Mouse (Mus musculus) lung, postnatal 36 days (tissue): ENCODE measurements around the gene Cask.
A peak's percentile ranks its signal among the peaks of the same experiment; 100 is the strongest.
"Not testable (repeated sequence)": the region's sequence is repeated elsewhere in the genome, so short reads cannot be mapped to it uniquely, and the experiment has no call there.

ENCODE experiments used
- DNase-seq: peaks from one replicate; pipeline ENCODE4 v3.0.0; 2022; ENCODE audit warnings: mixed read lengths

The Cask gene

GRCm38 (mm10) chrX:13851285-13851684 lies at the start of gene Cask:
Gene Cask, minus strand, starts transcription at chrX:13851367.
- DNase-seq: peak; percentile 75

- DNase-seq: no peak
Observed at GRCm38 (mm10) chrX:13889976-13890375, 38.8 kb upstream of the Cask start.

- no peak for DNase-seq
Observed at GRCm38 (mm10) chrX:13884348-13884747, 33.2 kb upstream of the Cask start.

GRCm38 (mm10) chrX:13881969-13882368 lies 30.8 kb upstream of the Cask start:
- DNase-seq: no peak

- no peak for DNase-seq
Observed at GRCm38 (mm10) chrX:13860145-13860544, 9.0 kb upstream of the Cask start.

- no peak for DNase-seq
Observed at GRCm38 (mm10) chrX:13859051-13859450, 7.9 kb upstream of the Cask start.

- no peak for DNase-seq
Observed at GRCm38 (mm10) chrX:13848473-13848872, 2.7 kb downstream of the Cask start.

GRCm38 (mm10) chrX:13847502-13847851 lies 3.7 kb downstream of the Cask start:
- DNase-seq: peak; percentile 41

GRCm38 (mm10) chrX:13846653-13847501 lies 4.3 kb downstream of the Cask start:
- peak; percentile 87 for DNase-seq

- peak; percentile 23 for DNase-seq
Observed at GRCm38 (mm10) chrX:13845858-13846652, 5.1 kb downstream of the Cask start.

- peak; percentile 3 for DNase-seq
Observed at GRCm38 (mm10) chrX:13845141-13845857, 5.9 kb downstream of the Cask start.

GRCm38 (mm10) chrX:13822792-13823191 lies 28.4 kb downstream of the Cask start:
- no peak for DNase-seq

GRCm38 (mm10) chrX:13798754-13799153 lies 52.4 kb downstream of the Cask start:
- DNase-seq: peak; percentile 21

- DNase-seq: peak; percentile 3
Observed at GRCm38 (mm10) chrX:13765672-13766071, 85.5 kb downstream of the Cask start.

- peak; percentile 7 for DNase-seq
Observed at GRCm38 (mm10) chrX:13765024-13765423, 86.1 kb downstream of the Cask start.

- peak; percentile 27 for DNase-seq
Observed at GRCm38 (mm10) chrX:13757279-13758005, 93.7 kb downstream of the Cask start.

- no peak for DNase-seq
Observed at GRCm38 (mm10) chrX:13741110-13741509, 110.1 kb downstream of the Cask start.

- DNase-seq: not testable (repeated sequence)
Observed at GRCm38 (mm10) chrX:13730785-13731184, 120.4 kb downstream of the Cask start.

GRCm38 (mm10) chrX:13729835-13730480 lies 121.2 kb downstream of the Cask start:
- peak; percentile 10 for DNase-seq

- no peak for DNase-seq
Observed at GRCm38 (mm10) chrX:13725573-13726403, 125.4 kb downstream of the Cask start.

GRCm38 (mm10) chrX:13720296-13720829 lies 130.8 kb downstream of the Cask start:
- DNase-seq: peak; percentile 10
